Mouse (Mus musculus) kidney, adult 2 months (tissue): Measurements from ENCODE around the gene Osbpl3.

Experiments
- CTCF ChIP-seq: fragments of 200-500 bp; conservative IDR thresholded peaks from 2 replicates; pipeline ENCODE4 v1.5.1; 2011; ENCODE audit warnings: low read depth, mild to moderate bottlenecking, control low read depth, low read length, moderate library complexity, mixed read lengths; ENCODE audit not compliant: insufficient read depth, insufficient read length
- POLR2A ChIP-seq: fragments of 200-500 bp; IDR thresholded peaks from one replicate; pipeline ENCODE4 v1.6.1; 2011; ENCODE audit warnings: low read depth, low read length, control low read depth

DNA sequence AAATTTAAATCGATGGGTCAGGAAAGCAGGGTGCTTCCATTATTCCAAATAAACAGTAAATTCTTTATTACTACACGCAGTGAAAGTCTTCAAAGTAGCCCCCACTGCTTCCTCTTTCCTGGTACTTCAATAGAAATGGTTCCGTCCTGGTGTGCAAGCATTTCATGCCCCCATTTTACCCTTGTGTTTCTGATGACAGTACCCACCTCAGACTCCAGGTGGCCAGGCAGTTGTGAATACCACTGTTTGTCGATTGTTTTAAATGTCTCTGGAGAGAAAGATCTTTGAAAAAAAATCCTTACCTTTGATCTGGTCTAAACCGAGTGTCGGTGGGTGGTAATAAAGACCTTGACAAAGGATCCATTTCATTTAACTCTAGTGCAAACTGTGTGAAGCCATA lies 155.4 kb downstream of the Osbpl3 start:
- TF ChIP-seq CTCF (no peak), POLR2A (no peak)
